Mouse (Mus musculus) neural tube, embryonic 15.5 days (tissue): ENCODE measurements at regions not wholly inside any gene's neighbourhood (a gene's known extent, or its start where the extent isn't known, plus 50 kb on each side); places are given as distances from the start of the nearest gene placed in this dataset.

Source experiments
- ATAC-seq: fragments of 200-750 bp; cut with Nextera tagmentation; 2 replicates; pipeline ENCODE4 v1.8.0; 2017; ENCODE audit warnings: mild to moderate bottlenecking, moderate TSS enrichment, moderate library complexity; ENCODE audit not compliant: low FRiP score
- H3K27ac ChIP-seq: fragments of 300-500 bp; sonication (generic); replicated peaks from 2 replicates; pipeline ENCODE4 v1.5.1; 2015; ENCODE audit warnings: mild to moderate bottlenecking, inconsistent platforms
- H3K27me3 ChIP-seq: fragments of 300-500 bp; sonication (generic); replicated peaks from 2 replicates; pipeline ENCODE4 v1.6.1; 2015; ENCODE audit warnings: inconsistent platforms
- H3K36me3 ChIP-seq: fragments of 300-500 bp; sonication (generic); 2 replicates; pipeline ENCODE4 v1.6.1; 2015; ENCODE audit warnings: inconsistent platforms
- H3K4me1 ChIP-seq: fragments of 300-500 bp; sonication (generic); 2 replicates; pipeline ENCODE4 v1.6.1; 2015; ENCODE audit warnings: inconsistent platforms
- H3K4me2 ChIP-seq: fragments of 300-500 bp; sonication (generic); 2 replicates; pipeline ENCODE4 v1.6.1; 2015; ENCODE audit warnings: inconsistent platforms, mild to moderate bottlenecking, moderate library complexity
- H3K4me3 ChIP-seq: fragments of 300-500 bp; sonication (generic); replicated peaks from 2 replicates; pipeline ENCODE4 v1.5.1; 2015; ENCODE audit warnings: mild to moderate bottlenecking, inconsistent platforms
- H3K9ac ChIP-seq: fragments of 300-500 bp; sonication (generic); replicated peaks from 2 replicates; pipeline ENCODE4 v1.6.1; 2015; ENCODE audit warnings: mild to moderate bottlenecking, inconsistent platforms
- H3K9me3 ChIP-seq: fragments of 300-500 bp; sonication (generic); replicated peaks from 2 replicates; pipeline ENCODE4 v1.6.1; 2016; ENCODE audit warnings: inconsistent platforms
- WGBS: fragments of 180-500 bp; shearing (Covaris S2); methylation state at CpG from one replicate; pipeline ENCODE4 v1.1.7; 2015; ENCODE audit warnings: mixed read lengths; 5-methylcytosine and 5-hydroxymethylcytosine counted together

- Histone ChIP-seq H3K36me3 (no peaks in the 10 kb centered on the region), H3K4me3 (no peak overlapping the region), H3K9ac (no peak overlapping the region), H3K4me1 (no peaks in the 10 kb centered on the region), H3K27me3 (no peaks in the 10 kb centered on the region), H3K27ac (no peak overlapping the region), H3K4me2 (no peak overlapping the region), H3K9me3 (no peaks in the 10 kb centered on the region)
- ATAC-seq: no peak
- 72% methylated on average over 3 of the region's 3 CpGs for WGBS
These were observed 204.6 kb upstream of the Ctbp2 start for GRCm38 (mm10) chr7:133328717-133329116.

GRCm38 (mm10) chr7:133325548-133326190, 201.5 kb upstream of the Ctbp2 start:
- H3K27ac ChIP-seq: no peak overlapping the region
- H3K4me2 ChIP-seq: no peak overlapping the region
- H3K9ac ChIP-seq: no peak overlapping the region
- no peaks in the 10 kb centered on the region for H3K4me1 ChIP-seq
- no peak overlapping the region for H3K4me3 ChIP-seq
- no peak for ATAC-seq
- no peaks in the 10 kb centered on the region for H3K27me3 ChIP-seq
- H3K9me3 ChIP-seq: no peaks in the 10 kb centered on the region
- WGBS: 89% methylated on average over 7 of the region's 7 CpGs
- no peaks in the 10 kb centered on the region for H3K36me3 ChIP-seq

GRCm38 (mm10) chr7:133323955-133324354, 199.8 kb upstream of the Ctbp2 start:
- Histone ChIP-seq H3K36me3 (no peaks in the 10 kb centered on the region), H3K4me1 (no peaks in the 10 kb centered on the region), H3K4me3 (no peak overlapping the region), H3K9ac (no peak overlapping the region), H3K27ac (no peak overlapping the region), H3K9me3 (no peaks in the 10 kb centered on the region), H3K27me3 (no peaks in the 10 kb centered on the region), H3K4me2 (no peak overlapping the region)
- 88% methylated on average over 3 of the region's 3 CpGs for WGBS
- ATAC-seq: no peak

- no peak overlapping the region for H3K4me2 ChIP-seq
- no peak for ATAC-seq
- no peaks in the 10 kb centered on the region for H3K36me3 ChIP-seq
These were observed 193.4 kb upstream of the Ctbp2 start for GRCm38 (mm10) chr7:133317511-133317910.

GRCm38 (mm10) chr7:133316701-133317475, 192.7 kb upstream of the Ctbp2 start:
- no peak overlapping the region for H3K4me3 ChIP-seq
- 58% methylated on average over 8 of the region's 9 CpGs for WGBS
- no peaks in the 10 kb centered on the region for H3K27me3 ChIP-seq
- no peak overlapping the region for H3K9ac ChIP-seq
- no peak overlapping the region for H3K4me2 ChIP-seq
- ATAC-seq: no peak
- peaks cover 22% of the 10 kb centered on the region for H3K4me1 ChIP-seq
- no peaks in the 10 kb centered on the region for H3K36me3 ChIP-seq
- no peaks in the 10 kb centered on the region for H3K9me3 ChIP-seq
- H3K27ac ChIP-seq: 0 out of 2 replicates have a peak overlapping the region, but pooled peaks have one; percentile 23

More at GRCm38 (mm10) chr7:133317511-133317910, 193.4 kb upstream of the Ctbp2 start:
- no peak overlapping the region for H3K4me3 ChIP-seq
- no peak overlapping the region for H3K27ac ChIP-seq
- H3K9me3 ChIP-seq: no peaks in the 10 kb centered on the region
- peaks cover 20% of the 10 kb centered on the region for H3K4me1 ChIP-seq
- no peaks in the 10 kb centered on the region for H3K27me3 ChIP-seq
- no peak overlapping the region for H3K9ac ChIP-seq

- Histone ChIP-seq H3K4me2 (no peak overlapping the region), H3K4me3 (no peak overlapping the region), H3K27ac (no peak overlapping the region), H3K9me3 (no peaks in the 10 kb centered on the region), H3K27me3 (no peaks in the 10 kb centered on the region), H3K36me3 (no peaks in the 10 kb centered on the region), H3K4me1 (peaks cover 24% of the 10 kb centered on the region), H3K9ac (no peak overlapping the region)
- no peak for ATAC-seq
- 68% methylated on average over 10 of the region's 10 CpGs for WGBS
These were observed 191.3 kb upstream of the Ctbp2 start for GRCm38 (mm10) chr7:133315197-133316029.

GRCm38 (mm10) chr7:133313115-133313514, 189.0 kb upstream of the Ctbp2 start:
- no peaks in the 10 kb centered on the region for H3K9me3 ChIP-seq
- no peak for ATAC-seq
- no peaks in the 10 kb centered on the region for H3K27me3 ChIP-seq
- H3K27ac ChIP-seq: no peak overlapping the region
- peaks cover 21% of the 10 kb centered on the region for H3K4me1 ChIP-seq
- WGBS: 26% methylated on average over 5 of the region's 5 CpGs
- H3K9ac ChIP-seq: no peak overlapping the region
- no peak overlapping the region for H3K4me2 ChIP-seq
- no peak overlapping the region for H3K4me3 ChIP-seq
- no peaks in the 10 kb centered on the region for H3K36me3 ChIP-seq

GRCm38 (mm10) chr7:133311116-133311801, 187.1 kb upstream of the Ctbp2 start:
- ATAC-seq: no peak
- 54% methylated on average over 9 of the region's 9 CpGs for WGBS

GRCm38 (mm10) chr7:133304461-133304860, 180.3 kb upstream of the Ctbp2 start:
- WGBS: 56% methylated on average over 5 of the region's 5 CpGs
- no peak for ATAC-seq
- no peak overlapping the region for H3K4me2 ChIP-seq
- H3K27me3 ChIP-seq: no peaks in the 10 kb centered on the region
- no peak overlapping the region for H3K4me3 ChIP-seq
- H3K9me3 ChIP-seq: no peaks in the 10 kb centered on the region
- no peak overlapping the region for H3K27ac ChIP-seq
- no peaks in the 10 kb centered on the region for H3K4me1 ChIP-seq
- no peak overlapping the region for H3K9ac ChIP-seq
- H3K36me3 ChIP-seq: no peaks in the 10 kb centered on the region

More at GRCm38 (mm10) chr7:133311116-133311801, 187.1 kb upstream of the Ctbp2 start:
- Histone ChIP-seq H3K27me3 (no peaks in the 10 kb centered on the region), H3K4me1 (peaks cover 11% of the 10 kb centered on the region; the same call in 1 of the 2 replicates), H3K9me3 (no peaks in the 10 kb centered on the region), H3K9ac (no peak overlapping the region), H3K36me3 (no peaks in the 10 kb centered on the region), H3K4me3 (no peak overlapping the region), H3K4me2 (no peak overlapping the region), H3K27ac (no peak overlapping the region)

- WGBS: 91% methylated on average over 3 of the region's 3 CpGs
- no peaks in the 10 kb centered on the region for H3K9me3 ChIP-seq
- no peak for ATAC-seq
- no peaks in the 10 kb centered on the region for H3K27me3 ChIP-seq
- no peak overlapping the region for H3K4me3 ChIP-seq
- H3K27ac ChIP-seq: no peak overlapping the region
- no peaks in the 10 kb centered on the region for H3K36me3 ChIP-seq
- no peak overlapping the region for H3K9ac ChIP-seq
- no peaks in the 10 kb centered on the region for H3K4me1 ChIP-seq
- no peak overlapping the region for H3K4me2 ChIP-seq
These were observed 166.3 kb upstream of the Ctbp2 start for GRCm38 (mm10) chr7:133290471-133290870.

- H3K9me3 ChIP-seq: no peaks in the 10 kb centered on the region
- no peak overlapping the region for H3K4me3 ChIP-seq
- WGBS: 52% methylated on average over 3 of the region's 3 CpGs
- no peaks in the 10 kb centered on the region for H3K36me3 ChIP-seq
- no peak for ATAC-seq
- no peaks in the 10 kb centered on the region for H3K27me3 ChIP-seq
- no peak overlapping the region for H3K4me2 ChIP-seq
- no peaks in the 10 kb centered on the region for H3K4me1 ChIP-seq
- H3K9ac ChIP-seq: no peak overlapping the region
- H3K27ac ChIP-seq: no peak overlapping the region
These were observed 164.1 kb upstream of the Ctbp2 start for GRCm38 (mm10) chr7:133288236-133288635.
